Mouse (Mus musculus): Measurements from ENCODE around the gene Arntl2. TPM values are rescaled to one million over a fixed set of nuclear protein-coding genes. Genes with fewer than 3 reads are reported as not detected.

The Arntl2 gene
- polyA plus RNA-seq, 1 experiment from 2014 or later: 2.9 TPM

DNA sequence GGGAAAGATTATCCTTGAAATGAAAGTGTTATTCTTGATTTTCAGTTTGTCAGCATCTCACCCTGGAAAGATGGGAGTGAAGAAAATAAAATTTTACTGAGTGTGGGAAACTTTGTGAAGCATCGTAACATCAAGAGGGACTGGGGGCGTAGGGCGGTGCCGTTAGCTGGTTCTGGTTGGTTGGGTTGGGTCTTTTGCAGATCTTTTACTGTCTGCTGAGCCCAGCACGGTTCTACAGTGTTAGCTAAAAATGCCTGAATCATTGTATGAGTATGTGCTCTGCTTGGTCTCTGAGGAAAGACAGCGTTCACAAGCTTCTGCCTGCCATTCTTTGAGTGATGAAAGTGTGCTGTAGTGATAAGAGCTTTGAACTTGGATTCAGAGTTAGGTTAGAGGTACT is 78.6 kb downstream of the Arntl2 start:
- H3K9ac ChIP-seq (ENCODE audit: low read length): no peak overlapping the region
- ATAC-seq (replicated peaks; ENCODE audit: extremely low read depth, insufficient read depth, low FRiP score): no peak
- 70% methylated on average over 6 of the region's 6 CpGs for WGBS
- peaks cover 5% of the 10 kb centered on the region for H3K9me3 ChIP-seq (replicated peaks; ENCODE audit: control insufficient read depth, low read length)
- H3K4me1 ChIP-seq (ENCODE audit: control insufficient read depth, insufficient read depth, low read length): peaks cover 13% of the 10 kb centered on the region
- no peak overlapping the region for H3K27ac ChIP-seq (ENCODE audit: low read length)
- H3K36me3 ChIP-seq (ENCODE audit: control insufficient read depth, insufficient read depth): no peaks in the 10 kb centered on the region
- H3K27me3 ChIP-seq (ENCODE audit: control insufficient read depth, insufficient read depth, low read length): no peaks in the 10 kb centered on the region
- H3K4me3 ChIP-seq (ENCODE audit: low read length): no peak overlapping the region
- H3K4me2 ChIP-seq (ENCODE audit: low read depth, low read length): no peak overlapping the region

GRCm38 (mm10) chr6:146876820-146877219 is 81.0 kb downstream of the Arntl2 start:
- H3K9ac ChIP-seq (ENCODE audit: low read length): no peak overlapping the region
- no peak for ATAC-seq (replicated peaks; ENCODE audit: extremely low read depth, insufficient read depth, low FRiP score)
- no peaks in the 10 kb centered on the region for H3K27me3 ChIP-seq (ENCODE audit: control insufficient read depth, insufficient read depth, low read length)
- no peak overlapping the region for H3K4me3 ChIP-seq (ENCODE audit: low read length)
- H3K4me1 ChIP-seq (ENCODE audit: control insufficient read depth, insufficient read depth, low read length): peaks cover 13% of the 10 kb centered on the region
- no peak overlapping the region; the same call in 1 of the 2 replicates for H3K27ac ChIP-seq (ENCODE audit: low read length)
- 96% methylated on average over 2 of the region's 2 CpGs for WGBS
- no peak overlapping the region for H3K4me2 ChIP-seq (ENCODE audit: low read depth, low read length)
- peaks cover 5% of the 10 kb centered on the region for H3K9me3 ChIP-seq (replicated peaks; ENCODE audit: control insufficient read depth, low read length)
- no peaks in the 10 kb centered on the region for H3K36me3 ChIP-seq (ENCODE audit: control insufficient read depth, insufficient read depth)

- Histone ChIP-seq H3K27me3 (ENCODE audit: control insufficient read depth, insufficient read depth, low read length) (no peaks in the 10 kb centered on the region), H3K4me2 (ENCODE audit: low read depth, low read length) (no peak overlapping the region), H3K9ac (ENCODE audit: low read length) (no peak overlapping the region), H3K4me1 (ENCODE audit: control insufficient read depth, insufficient read depth, low read length) (peaks cover 13% of the 10 kb centered on the region), H3K4me3 (ENCODE audit: low read length) (no peak overlapping the region), H3K36me3 (ENCODE audit: control insufficient read depth, insufficient read depth) (no peaks in the 10 kb centered on the region), H3K27ac (ENCODE audit: low read length) (peak overlapping the region; percentile 64), H3K9me3 (replicated peaks; ENCODE audit: control insufficient read depth, low read length) (peaks cover 5% of the 10 kb centered on the region)
- 56% methylated on average over 12 of the region's 12 CpGs for WGBS
- peak; percentile 78 for ATAC-seq (replicated peaks; ENCODE audit: extremely low read depth, insufficient read depth, low FRiP score)
Measured at GRCm38 (mm10) chr6:146877425-146878045, 81.7 kb downstream of the Arntl2 start.

DNA sequence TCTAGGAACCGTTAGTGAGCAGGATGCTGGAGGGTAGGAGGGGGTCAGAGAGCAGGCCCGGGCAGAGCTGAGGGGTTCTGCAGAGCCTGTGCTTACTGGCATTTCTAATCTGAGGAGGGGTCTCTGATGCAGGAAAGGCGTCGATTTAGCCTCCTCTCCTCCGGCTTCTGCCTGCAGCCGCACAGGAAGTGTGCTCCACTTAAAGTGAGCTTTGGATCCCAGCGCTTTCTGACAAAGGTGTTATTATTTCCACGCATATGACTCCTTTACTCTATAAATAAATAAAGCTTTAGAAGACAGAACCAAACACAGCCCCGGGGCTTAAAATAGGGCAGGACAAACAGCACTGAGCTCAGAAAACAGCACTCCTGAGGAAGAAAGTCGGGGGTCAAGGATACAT is 83.1 kb downstream of the Arntl2 start:
- WGBS: 38% methylated on average over 10 of the region's 10 CpGs

GRCm38 (mm10) chr6:146879856-146880255 is 84.0 kb downstream of the Arntl2 start:
- Histone ChIP-seq H3K27me3 (ENCODE audit: control insufficient read depth, insufficient read depth, low read length) (no peaks in the 10 kb centered on the region), H3K4me1 (ENCODE audit: control insufficient read depth, insufficient read depth, low read length) (peaks cover 20% of the 10 kb centered on the region), H3K36me3 (ENCODE audit: control insufficient read depth, insufficient read depth) (no peaks in the 10 kb centered on the region), H3K4me3 (ENCODE audit: low read length) (no peak overlapping the region), H3K27ac (ENCODE audit: low read length) (no peak overlapping the region), H3K4me2 (ENCODE audit: low read depth, low read length) (no peak overlapping the region), H3K9ac (ENCODE audit: low read length) (no peak overlapping the region), H3K9me3 (replicated peaks; ENCODE audit: control insufficient read depth, low read length) (peaks cover 5% of the 10 kb centered on the region)
- 90% methylated on average over 9 of the region's 9 CpGs for WGBS
- no peak for ATAC-seq (replicated peaks; ENCODE audit: extremely low read depth, insufficient read depth, low FRiP score)

More for the DNA sequence above, 83.1 kb downstream of the Arntl2 start:
- no peak for ATAC-seq (replicated peaks; ENCODE audit: extremely low read depth, insufficient read depth, low FRiP score)
- Histone ChIP-seq H3K27me3 (ENCODE audit: control insufficient read depth, insufficient read depth, low read length) (no peaks in the 10 kb centered on the region), H3K9me3 (replicated peaks; ENCODE audit: control insufficient read depth, low read length) (peaks cover 5% of the 10 kb centered on the region), H3K36me3 (ENCODE audit: control insufficient read depth, insufficient read depth) (no peaks in the 10 kb centered on the region), H3K9ac (ENCODE audit: low read length) (no peak overlapping the region), H3K27ac (ENCODE audit: low read length) (no peak overlapping the region), H3K4me1 (ENCODE audit: control insufficient read depth, insufficient read depth, low read length) (peaks cover 13% of the 10 kb centered on the region), H3K4me2 (ENCODE audit: low read depth, low read length) (no peak overlapping the region), H3K4me3 (ENCODE audit: low read length) (no peak overlapping the region)

DNA sequence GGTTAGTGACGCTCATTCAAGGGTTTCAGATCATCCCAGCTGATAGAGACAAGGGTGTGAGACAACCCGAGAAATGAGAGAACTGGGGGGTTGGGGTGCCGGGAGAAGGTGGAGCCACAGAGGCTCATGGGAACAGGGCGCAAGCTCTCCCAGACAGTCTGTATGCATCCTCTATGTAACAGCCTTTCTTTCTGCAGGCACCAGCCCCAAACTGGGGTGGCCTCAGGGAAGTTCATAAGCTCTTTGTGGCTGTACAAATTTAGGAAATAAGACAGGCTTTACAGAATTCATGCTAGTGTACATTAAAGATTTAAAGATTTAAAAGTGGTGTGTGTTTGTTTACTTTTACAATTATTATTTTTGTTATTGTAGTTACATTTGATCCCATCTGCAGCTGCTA is 84.4 kb downstream of the Arntl2 start:
- no peaks in the 10 kb centered on the region for H3K27me3 ChIP-seq (ENCODE audit: control insufficient read depth, insufficient read depth, low read length)
- H3K9ac ChIP-seq (ENCODE audit: low read length): no peak overlapping the region
- ATAC-seq (replicated peaks; ENCODE audit: extremely low read depth, insufficient read depth, low FRiP score): no peak
- no peak overlapping the region for H3K27ac ChIP-seq (ENCODE audit: low read length)
- WGBS: 76% methylated on average over 4 of the region's 4 CpGs
- H3K9me3 ChIP-seq (replicated peaks; ENCODE audit: control insufficient read depth, low read length): peaks cover 5% of the 10 kb centered on the region
- no peaks in the 10 kb centered on the region for H3K36me3 ChIP-seq (ENCODE audit: control insufficient read depth, insufficient read depth)
- H3K4me1 ChIP-seq (ENCODE audit: control insufficient read depth, insufficient read depth, low read length): peaks cover 23% of the 10 kb centered on the region
- H3K4me2 ChIP-seq (ENCODE audit: low read depth, low read length): no peak overlapping the region
- no peak overlapping the region for H3K4me3 ChIP-seq (ENCODE audit: low read length)

DNA sequence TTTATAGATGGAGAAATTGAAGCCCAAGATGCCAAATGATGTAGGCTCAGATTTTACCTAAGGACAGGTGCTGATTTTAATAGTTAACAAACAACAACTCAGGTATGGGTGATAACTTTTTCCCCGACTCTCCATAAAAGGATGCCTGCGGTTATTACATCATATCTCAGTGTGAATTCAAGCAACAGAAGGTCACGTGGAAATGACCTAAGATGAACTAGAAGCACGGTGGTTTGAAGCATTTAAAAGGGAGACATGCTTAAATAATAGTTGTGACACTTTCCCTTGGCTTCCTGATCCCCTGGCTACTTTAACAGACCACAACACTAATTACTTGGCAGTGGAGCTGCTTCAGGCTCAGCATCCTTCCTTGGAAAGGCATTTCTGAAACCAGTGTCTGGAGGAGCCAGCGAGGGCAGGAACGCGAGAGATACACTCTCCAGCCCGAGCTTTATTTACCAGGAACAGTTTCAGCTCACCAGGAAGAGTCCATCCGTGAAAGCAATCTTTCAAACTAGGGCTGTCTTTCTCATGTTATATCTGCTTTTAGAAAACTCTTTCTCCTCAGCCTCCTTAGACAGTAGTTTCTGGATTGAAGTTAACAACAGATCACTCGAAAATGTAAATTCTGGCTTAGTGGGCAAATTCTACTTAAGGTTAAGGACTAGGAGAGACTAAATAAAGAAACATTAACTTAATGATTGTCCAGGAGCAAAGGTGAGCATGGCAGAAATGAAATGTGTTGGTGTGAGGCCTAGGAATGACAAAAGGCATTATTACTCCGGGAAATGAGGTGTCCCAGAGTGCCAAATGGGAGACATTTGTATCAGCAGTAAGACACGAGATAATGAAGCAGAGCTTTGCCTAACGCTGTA is 86.3 kb downstream of the Arntl2 start:
- Histone ChIP-seq H3K36me3 (ENCODE audit: control insufficient read depth, insufficient read depth) (no peaks in the 10 kb centered on the region), H3K4me1 (ENCODE audit: control insufficient read depth, insufficient read depth, low read length) (peaks cover 23% of the 10 kb centered on the region), H3K4me3 (ENCODE audit: low read length) (no peak overlapping the region), H3K27ac (ENCODE audit: low read length) (no peak overlapping the region), H3K9ac (ENCODE audit: low read length) (no peak overlapping the region), H3K4me2 (ENCODE audit: low read depth, low read length) (no peak overlapping the region), H3K27me3 (ENCODE audit: control insufficient read depth, insufficient read depth, low read length) (no peaks in the 10 kb centered on the region), H3K9me3 (replicated peaks; ENCODE audit: control insufficient read depth, low read length) (peaks cover under 1% of the 10 kb centered on the region)
- WGBS: 45% methylated on average over 13 of the region's 13 CpGs
- ATAC-seq (replicated peaks; ENCODE audit: extremely low read depth, insufficient read depth, low FRiP score): no peak
